Mouse (Mus musculus) embryonic fibroblast, embryonic 13.5 days (primary cell): Measurements from ENCODE around the gene Pde6d.

Experiments
- CTCF ChIP-seq: IDR thresholded peaks from 2 replicates; pipeline ENCODE4 v1.5.1; 2011; ENCODE audit warnings: mild to moderate bottlenecking, control low read depth, low read length, moderate library complexity, borderline replicate concordance; ENCODE audit not compliant: insufficient read depth
- POLR2A ChIP-seq: IDR thresholded peaks from 2 replicates; pipeline ENCODE4 v1.6.1; 2011; ENCODE audit warnings: low read depth, mild to moderate bottlenecking, control low read depth, low read length, moderate library complexity

DNA sequence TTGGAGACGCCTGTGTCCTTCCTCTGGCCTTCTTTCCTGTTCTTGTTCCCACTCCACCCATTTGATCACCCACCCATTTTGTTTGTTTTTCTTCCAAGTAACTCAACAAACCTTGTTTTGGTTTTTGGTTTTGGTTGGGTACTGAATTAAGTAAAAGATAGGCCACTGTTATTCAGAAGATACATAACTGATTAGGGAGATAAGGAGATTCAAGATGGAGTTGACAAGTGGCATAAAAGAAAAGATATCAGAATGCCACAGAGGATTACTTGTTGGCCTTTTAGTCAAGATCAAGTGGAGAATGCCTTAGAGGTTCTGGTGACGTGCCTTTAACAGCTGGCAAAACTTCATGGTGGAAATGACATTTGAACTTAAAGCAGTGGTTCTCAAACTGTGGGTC, 1.3 kb upstream of the Pde6d start:
- TF ChIP-seq CTCF (no peak), POLR2A (no peak)
